Mouse (Mus musculus): ENCODE data around the gene Rpl3. TPM values are rescaled to one million over a fixed set of nuclear protein-coding genes. Genes with fewer than 3 reads are reported as not detected.

Rpl3 gene
- polyA plus RNA-seq, 1 experiment from 2014 or later, result 633 TPM

- H3K9ac ChIP-seq (replicated peaks; ENCODE audit: low read depth, low read length), result no peak overlapping the region
- no peak overlapping the region for H3K27ac ChIP-seq (ENCODE audit: low read depth, low read length)
- ATAC-seq (ENCODE audit: low read depth), result 0 out of 2 replicates have a peak, but pooled peaks have one; percentile 18
- no peaks in the 10 kb centered on the region for H3K9me3 ChIP-seq (ENCODE audit: control insufficient read depth, low read length)
- 25% methylated on average over 18 of the region's 20 CpGs for WGBS
- no peak overlapping the region for H3K4me3 ChIP-seq (ENCODE audit: low read depth, low read length)
- H3K4me1 ChIP-seq (ENCODE audit: control insufficient read depth, insufficient read depth, low read length), result peaks cover 9% of the 10 kb centered on the region
- H3K27me3 ChIP-seq (ENCODE audit: control insufficient read depth, insufficient read depth, low read length), result no peaks in the 10 kb centered on the region
- H3K36me3 ChIP-seq (ENCODE audit: control insufficient read depth, insufficient read depth, low read length), result no peaks in the 10 kb centered on the region
- H3K4me2 ChIP-seq (ENCODE audit: low read depth, low read length), result no peak overlapping the region
These were observed 5.5 kb upstream of the Rpl3 start for GRCm38 (mm10) chr15:80096946-80097881.

GRCm38 (mm10) chr15:80096406-80096805, 4.7 kb upstream of the Rpl3 start:
- Histone ChIP-seq H3K9ac (replicated peaks; ENCODE audit: low read depth, low read length) (no peak overlapping the region), H3K4me1 (ENCODE audit: control insufficient read depth, insufficient read depth, low read length) (peaks cover 12% of the 10 kb centered on the region), H3K36me3 (ENCODE audit: control insufficient read depth, insufficient read depth, low read length) (no peaks in the 10 kb centered on the region), H3K27ac (ENCODE audit: low read depth, low read length) (no peak overlapping the region), H3K9me3 (ENCODE audit: control insufficient read depth, low read length) (no peaks in the 10 kb centered on the region), H3K27me3 (ENCODE audit: control insufficient read depth, insufficient read depth, low read length) (no peaks in the 10 kb centered on the region), H3K4me2 (ENCODE audit: low read depth, low read length) (no peak overlapping the region), H3K4me3 (ENCODE audit: low read depth, low read length) (no peak overlapping the region)
- WGBS, result 66% methylated on average over 10 of the region's 10 CpGs
- ATAC-seq (ENCODE audit: low read depth), result no peak

GRCm38 (mm10) chr15:80095596-80095995, 3.9 kb upstream of the Rpl3 start:
- H3K36me3 ChIP-seq (ENCODE audit: control insufficient read depth, insufficient read depth, low read length), result no peaks in the 10 kb centered on the region
- peaks cover 14% of the 10 kb centered on the region for H3K4me1 ChIP-seq (ENCODE audit: control insufficient read depth, insufficient read depth, low read length)
- no peak overlapping the region for H3K4me3 ChIP-seq (ENCODE audit: low read depth, low read length)
- H3K4me2 ChIP-seq (ENCODE audit: low read depth, low read length), result no peak overlapping the region
- no peak overlapping the region for H3K27ac ChIP-seq (ENCODE audit: low read depth, low read length)
- no peak overlapping the region for H3K9ac ChIP-seq (replicated peaks; ENCODE audit: low read depth, low read length)
- no peak for ATAC-seq (ENCODE audit: low read depth)
- WGBS, result 68% methylated on average over 1 of the region's 1 CpGs
- H3K27me3 ChIP-seq (ENCODE audit: control insufficient read depth, insufficient read depth, low read length), result no peaks in the 10 kb centered on the region
- H3K9me3 ChIP-seq (ENCODE audit: control insufficient read depth, low read length), result no peaks in the 10 kb centered on the region

DNA sequence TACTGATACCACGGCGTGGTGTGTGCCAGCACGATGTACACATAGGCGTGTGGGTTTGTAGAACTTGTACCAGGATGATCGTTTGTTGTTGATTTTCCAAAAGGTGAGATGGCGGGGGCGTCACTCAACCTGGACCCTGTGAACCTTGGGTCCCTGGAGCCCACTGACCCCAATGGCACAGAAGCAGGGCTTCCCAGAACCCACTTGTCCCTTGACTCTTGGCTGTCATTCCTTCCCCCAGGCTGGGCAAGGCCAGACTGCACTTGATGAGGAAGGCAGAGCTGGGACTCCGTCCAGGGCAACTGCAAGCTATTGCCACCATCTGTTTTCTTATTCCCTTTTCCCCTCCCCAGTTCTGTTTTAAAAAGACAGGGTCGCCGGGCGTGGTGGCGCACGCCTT, 2.5 kb upstream of the Rpl3 start:
- no peak for ATAC-seq (ENCODE audit: low read depth)
- WGBS, result 93% methylated on average over 13 of the region's 13 CpGs
- Histone ChIP-seq H3K4me3 (ENCODE audit: low read depth, low read length) (no peak overlapping the region), H3K4me1 (ENCODE audit: control insufficient read depth, insufficient read depth, low read length) (peaks cover 15% of the 10 kb centered on the region), H3K4me2 (ENCODE audit: low read depth, low read length) (no peak overlapping the region), H3K27me3 (ENCODE audit: control insufficient read depth, insufficient read depth, low read length) (no peaks in the 10 kb centered on the region), H3K36me3 (ENCODE audit: control insufficient read depth, insufficient read depth, low read length) (no peaks in the 10 kb centered on the region), H3K9ac (replicated peaks; ENCODE audit: low read depth, low read length) (no peak overlapping the region), H3K9me3 (ENCODE audit: control insufficient read depth, low read length) (no peaks in the 10 kb centered on the region), H3K27ac (ENCODE audit: low read depth, low read length) (no peak overlapping the region)

GRCm38 (mm10) chr15:80092599-80092998, 931 bp upstream of the Rpl3 start:
- WGBS, result 9% methylated on average over 8 of the region's 8 CpGs
- H3K36me3 ChIP-seq (ENCODE audit: control insufficient read depth, insufficient read depth, low read length), result no peaks in the 10 kb centered on the region
- peaks cover 15% of the 10 kb centered on the region for H3K4me1 ChIP-seq (ENCODE audit: control insufficient read depth, insufficient read depth, low read length)
- H3K4me3 ChIP-seq (ENCODE audit: low read depth, low read length), result peak overlapping the region; percentile 81
- H3K27me3 ChIP-seq (ENCODE audit: control insufficient read depth, insufficient read depth, low read length), result no peaks in the 10 kb centered on the region
- H3K4me2 ChIP-seq (ENCODE audit: low read depth, low read length), result peak overlapping the region; percentile 75
- peak overlapping the region; percentile 91 for H3K9ac ChIP-seq (replicated peaks; ENCODE audit: low read depth, low read length)
- no peak for ATAC-seq (ENCODE audit: low read depth)
- no peaks in the 10 kb centered on the region for H3K9me3 ChIP-seq (ENCODE audit: control insufficient read depth, low read length)
- H3K27ac ChIP-seq (ENCODE audit: low read depth, low read length), result no peak overlapping the region

DNA sequence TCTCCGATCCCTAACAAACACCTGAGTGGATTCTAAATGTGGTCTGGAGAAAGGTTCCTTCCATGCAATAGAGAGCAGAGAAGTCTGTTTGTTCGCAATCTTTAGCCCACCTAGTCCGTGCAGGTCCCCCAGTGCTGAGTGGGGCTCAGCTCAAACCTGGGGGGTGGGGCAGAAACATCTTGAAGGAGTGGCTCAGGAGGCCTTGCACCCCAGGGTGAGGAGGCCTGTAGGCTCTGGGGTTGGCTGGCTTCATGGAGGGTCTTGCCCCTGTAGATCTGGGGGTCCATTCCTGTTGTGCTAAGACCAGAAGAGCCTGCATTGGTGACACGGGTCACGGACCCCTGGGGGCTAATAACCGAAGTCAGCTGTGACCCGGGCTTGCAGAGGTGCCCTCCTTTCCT, 373 bp upstream of the Rpl3 start:
- peak overlapping the region; percentile 75 for H3K4me2 ChIP-seq (ENCODE audit: low read depth, low read length)
- peak; percentile 6; the same call in 1 of the 2 replicates for ATAC-seq (ENCODE audit: low read depth)
- no peaks in the 10 kb centered on the region for H3K27me3 ChIP-seq (ENCODE audit: control insufficient read depth, insufficient read depth, low read length)
- peak overlapping the region; percentile 91 for H3K9ac ChIP-seq (replicated peaks; ENCODE audit: low read depth, low read length)
- WGBS, result 21% methylated on average over 7 of the region's 7 CpGs
- H3K4me3 ChIP-seq (ENCODE audit: low read depth, low read length), result peak overlapping the region; percentile 81
- peaks cover 12% of the 10 kb centered on the region; the same call in 1 of the 2 replicates for H3K4me1 ChIP-seq (ENCODE audit: control insufficient read depth, insufficient read depth, low read length)
- no peaks in the 10 kb centered on the region for H3K9me3 ChIP-seq (ENCODE audit: control insufficient read depth, low read length)
- no peak overlapping the region for H3K27ac ChIP-seq (ENCODE audit: low read depth, low read length)
- H3K36me3 ChIP-seq (ENCODE audit: control insufficient read depth, insufficient read depth, low read length), result no peaks in the 10 kb centered on the region

- no peaks in the 10 kb centered on the region for H3K9me3 ChIP-seq (ENCODE audit: control insufficient read depth, low read length)
- peaks cover 12% of the 10 kb centered on the region; the same call in 1 of the 2 replicates for H3K4me1 ChIP-seq (ENCODE audit: control insufficient read depth, insufficient read depth, low read length)
- H3K4me2 ChIP-seq (ENCODE audit: low read depth, low read length), result peak overlapping the region; percentile 75
- H3K9ac ChIP-seq (replicated peaks; ENCODE audit: low read depth, low read length), result peak overlapping the region; percentile 91
- no peak overlapping the region for H3K27ac ChIP-seq (ENCODE audit: low read depth, low read length)
- WGBS, result 2% methylated on average over 17 of the region's 17 CpGs
- H3K4me3 ChIP-seq (ENCODE audit: low read depth, low read length), result peak overlapping the region; percentile 81
- H3K27me3 ChIP-seq (ENCODE audit: control insufficient read depth, insufficient read depth, low read length), result no peaks in the 10 kb centered on the region
- H3K36me3 ChIP-seq (ENCODE audit: control insufficient read depth, insufficient read depth, low read length), result no peaks in the 10 kb centered on the region
- peak; percentile 45; the same call in 1 of the 2 replicates for ATAC-seq (ENCODE audit: low read depth)
These were observed 937 bp downstream of the Rpl3 start for GRCm38 (mm10) chr15:80090741-80091120.

DNA sequence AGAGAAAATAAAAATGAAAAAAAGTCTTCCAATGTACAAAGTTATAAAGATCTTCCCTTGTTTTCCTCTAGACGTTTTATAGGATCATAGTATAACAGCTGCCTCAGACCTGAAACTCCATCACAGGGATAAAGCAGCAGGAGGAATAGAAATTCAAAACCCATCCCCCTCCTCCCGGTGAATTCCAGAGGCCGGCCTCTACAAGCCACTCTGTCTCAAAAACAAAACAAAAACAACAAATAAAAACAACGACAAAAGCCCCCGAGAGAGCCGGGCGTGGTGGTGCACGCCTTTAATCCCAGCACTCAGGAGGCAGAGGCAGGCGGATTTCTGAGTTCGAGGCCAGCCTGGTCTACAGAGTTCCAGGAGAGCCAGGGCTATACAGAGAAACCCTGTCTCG, 1.5 kb downstream of the Rpl3 start:
- no peaks in the 10 kb centered on the region for H3K9me3 ChIP-seq (ENCODE audit: control insufficient read depth, low read length)
- 78% methylated on average over 11 of the region's 11 CpGs for WGBS
- H3K27ac ChIP-seq (ENCODE audit: low read depth, low read length), result no peak overlapping the region
- no peak overlapping the region for H3K4me2 ChIP-seq (ENCODE audit: low read depth, low read length)
- peaks cover 12% of the 10 kb centered on the region; the same call in 1 of the 2 replicates for H3K4me1 ChIP-seq (ENCODE audit: control insufficient read depth, insufficient read depth, low read length)
- no peak overlapping the region for H3K4me3 ChIP-seq (ENCODE audit: low read depth, low read length)
- H3K36me3 ChIP-seq (ENCODE audit: control insufficient read depth, insufficient read depth, low read length), result no peaks in the 10 kb centered on the region
- ATAC-seq (ENCODE audit: low read depth), result no peak
- no peak overlapping the region for H3K9ac ChIP-seq (replicated peaks; ENCODE audit: low read depth, low read length)
- H3K27me3 ChIP-seq (ENCODE audit: control insufficient read depth, insufficient read depth, low read length), result no peaks in the 10 kb centered on the region

- Histone ChIP-seq H3K4me2 (ENCODE audit: low read depth, low read length) (no peak overlapping the region), H3K4me1 (ENCODE audit: control insufficient read depth, insufficient read depth, low read length) (peaks cover 12% of the 10 kb centered on the region; the same call in 1 of the 2 replicates), H3K9ac (replicated peaks; ENCODE audit: low read depth, low read length) (no peak overlapping the region), H3K9me3 (ENCODE audit: control insufficient read depth, low read length) (no peaks in the 10 kb centered on the region), H3K27me3 (ENCODE audit: control insufficient read depth, insufficient read depth, low read length) (no peaks in the 10 kb centered on the region), H3K4me3 (ENCODE audit: low read depth, low read length) (no peak overlapping the region), H3K36me3 (ENCODE audit: control insufficient read depth, insufficient read depth, low read length) (no peaks in the 10 kb centered on the region), H3K27ac (ENCODE audit: low read depth, low read length) (no peak overlapping the region)
- no peak for ATAC-seq (ENCODE audit: low read depth)
- WGBS, result 44% methylated on average over 4 of the region's 4 CpGs
These were observed 3.0 kb downstream of the Rpl3 start for GRCm38 (mm10) chr15:80088637-80089036.

Measured in neural tube, embryonic 14.5 days (tissue).